Mouse (Mus musculus) B cell, adult 67 days (primary cell): Measurements from ENCODE around the gene Gm14151. TPM values are rescaled to one million over a fixed set of nuclear protein-coding genes. Genes with fewer than 3 reads are reported as not detected.

ENCODE experiments used
- total RNA-seq, 2 experiments: library from RNA; stranded (reverse); gene quantifications; 4 replicates each; pipeline ENCODE4 v1.2.4; 2023

The Gm14151 gene
- not detected for total RNA-seq

DNA sequence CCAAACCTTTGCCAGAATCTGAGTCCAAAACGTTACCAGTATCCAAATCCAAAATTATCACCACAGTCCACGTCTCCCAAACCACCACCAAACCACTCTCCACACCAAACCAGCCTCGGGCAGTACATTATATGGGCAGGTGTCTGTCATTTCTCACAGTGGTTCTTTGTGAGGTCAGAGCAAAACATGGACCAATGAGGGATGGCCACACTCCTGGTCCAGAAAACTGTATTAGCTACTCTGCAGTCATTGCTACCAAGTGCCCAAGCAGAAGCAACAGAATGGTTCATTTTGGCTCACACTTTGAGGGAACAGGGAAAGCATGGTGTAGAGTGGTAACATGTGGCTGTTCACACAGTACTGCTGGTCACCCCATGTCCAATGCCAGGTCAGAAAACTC, at the start of gene Gm14151:
Gene Gm14151 (minus strand): TSS at position 101 of the 400 bp plus-strand sequence.

DNA sequence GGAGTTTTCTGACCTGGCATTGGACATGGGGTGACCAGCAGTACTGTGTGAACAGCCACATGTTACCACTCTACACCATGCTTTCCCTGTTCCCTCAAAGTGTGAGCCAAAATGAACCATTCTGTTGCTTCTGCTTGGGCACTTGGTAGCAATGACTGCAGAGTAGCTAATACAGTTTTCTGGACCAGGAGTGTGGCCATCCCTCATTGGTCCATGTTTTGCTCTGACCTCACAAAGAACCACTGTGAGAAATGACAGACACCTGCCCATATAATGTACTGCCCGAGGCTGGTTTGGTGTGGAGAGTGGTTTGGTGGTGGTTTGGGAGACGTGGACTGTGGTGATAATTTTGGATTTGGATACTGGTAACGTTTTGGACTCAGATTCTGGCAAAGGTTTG, 5.8 kb upstream of the Gm14151 start, which contains the start of gene Gm14147:
Gene Gm14147 (plus strand): TSS at position 301 of the 400 bp plus-strand sequence.

DNA sequence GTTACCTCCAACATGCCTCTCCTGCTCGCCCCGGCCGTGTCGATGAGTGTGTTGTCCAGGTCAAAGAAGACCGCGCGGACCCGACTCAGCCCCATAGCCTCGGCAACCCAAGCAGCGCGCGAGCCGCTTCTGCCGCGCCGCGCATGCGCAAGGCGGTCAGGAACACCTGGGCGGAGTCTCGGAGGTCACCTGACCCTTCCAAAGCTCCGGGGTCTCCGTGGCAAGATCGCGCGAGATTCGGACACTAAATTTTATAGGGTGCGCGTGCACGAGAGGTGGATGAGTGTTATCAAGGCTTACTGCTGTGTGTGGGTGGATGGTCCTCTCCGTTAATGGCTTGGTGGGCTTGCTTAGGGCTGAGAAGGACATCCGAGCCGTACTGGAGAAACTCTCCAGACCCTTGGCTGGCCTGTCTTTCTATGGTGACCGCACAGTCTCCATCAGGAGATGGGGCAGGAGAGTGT, 52.9 kb downstream of the Gm14151 start, which contains the start of the genes Ninl and Nanp:
Gene Ninl (minus strand): TSS at position 151 of the 464 bp plus-strand sequence.
Gene Nanp (minus strand): TSS at position 167 of the 464 bp plus-strand sequence.

Other genes with a start within 250 kb of the Gm14151 start
- 10 to 100 TPM; 65.6 to 66.2 TPM for gene Abhd12, start 187.6 kb downstream of the Gm14151 start, total RNA-seq
- gene Gins1, start 186.9 kb downstream of the Gm14151 start, total RNA-seq, result 1 to 10 TPM; 4.6 to 5.4 TPM
- under 1 TPM in 1 of 2 experiments, not detected in 1; 0.35 TPM for gene Ninl, start 53.0 kb downstream of the Gm14151 start, total RNA-seq
- gene Nanp, start 53.0 kb downstream of the Gm14151 start, total RNA-seq, result 10 to 100 TPM in 1 of 2 experiments, 1 to 10 TPM in 1; 8.3 to 10.9 TPM
- not detected for gene Gm14147, start 5.9 kb upstream of the Gm14151 start, total RNA-seq